Mouse (Mus musculus): ENCODE data around the gene Ggt5. TPM values are rescaled to one million over a fixed set of nuclear protein-coding genes. Genes with fewer than 3 reads are reported as not detected.

The Ggt5 gene
- polyA plus RNA-seq, 1 experiment from 2014 or later: 2.4 TPM

DNA sequence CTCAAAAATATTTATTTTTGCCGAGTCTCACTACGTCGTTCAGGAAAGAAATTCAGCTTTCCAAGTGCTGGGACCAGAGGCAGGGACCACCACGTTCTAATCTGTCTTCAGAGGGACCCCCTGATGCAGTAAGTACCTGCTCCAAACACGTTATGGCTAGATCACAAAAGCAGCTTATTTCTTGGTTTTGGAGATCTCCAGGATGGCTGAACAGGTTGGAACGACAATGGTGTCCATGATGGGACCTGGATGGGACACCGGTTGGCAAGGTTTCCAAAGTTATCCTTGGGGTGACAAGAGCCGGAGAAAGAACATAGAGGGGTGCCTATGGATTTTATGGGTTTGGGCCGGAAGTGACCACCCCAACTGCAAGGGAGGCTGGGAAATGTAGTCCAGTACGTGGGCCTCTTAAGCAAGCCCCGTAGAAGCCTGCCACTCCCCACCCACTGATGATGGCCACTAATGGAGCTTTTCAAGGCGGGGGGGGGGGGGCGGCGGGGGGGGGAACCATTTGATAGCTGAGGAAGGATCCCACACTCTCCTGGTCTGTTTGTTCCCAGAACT, 44.5 kb downstream of the Ggt5 start:
- Histone ChIP-seq H3K4me1 (replicated peaks) (no peaks in the 10 kb centered on the region), H3K27ac (no peak overlapping the region), H3K9ac (replicated peaks) (no peak overlapping the region), H3K36me3 (no peaks in the 10 kb centered on the region), H3K27me3 (no peaks in the 10 kb centered on the region), H3K4me3 (replicated peaks) (no peak overlapping the region), H3K9me3 (no peaks in the 10 kb centered on the region), H3K4me2 (replicated peaks) (no peak overlapping the region)
- 85% methylated on average over 11 of the region's 14 CpGs for WGBS
- ATAC-seq: no peak

DNA sequence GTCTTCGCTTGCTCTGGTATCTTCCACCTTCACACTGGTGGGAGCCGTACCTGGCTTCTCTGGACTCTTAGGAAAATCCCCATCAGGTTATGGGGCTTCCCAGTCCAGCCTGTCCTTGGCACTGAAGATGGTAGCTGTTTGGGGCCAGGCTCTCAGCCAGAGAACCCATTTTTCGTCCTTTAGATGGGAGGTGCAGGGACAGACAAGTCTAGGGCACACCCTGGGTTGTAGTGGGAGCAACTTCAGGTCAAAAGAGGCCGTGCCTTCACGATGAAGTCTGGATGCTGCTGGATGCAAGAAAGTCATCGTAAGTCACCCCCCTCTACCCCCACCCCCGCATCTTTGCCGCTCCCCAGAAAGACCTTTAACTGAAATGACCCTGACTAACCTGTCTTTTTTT, 45.5 kb downstream of the Ggt5 start:
- no peak overlapping the region for H3K9ac ChIP-seq (replicated peaks)
- no peak overlapping the region for H3K4me2 ChIP-seq (replicated peaks)
- H3K4me3 ChIP-seq (replicated peaks): no peak overlapping the region
- H3K4me1 ChIP-seq (replicated peaks): no peaks in the 10 kb centered on the region
- no peaks in the 10 kb centered on the region for H3K27me3 ChIP-seq
- H3K9me3 ChIP-seq: no peaks in the 10 kb centered on the region
- H3K27ac ChIP-seq: no peak overlapping the region
- 95% methylated on average over 8 of the region's 8 CpGs for WGBS
- no peak for ATAC-seq
- H3K36me3 ChIP-seq: no peaks in the 10 kb centered on the region

- H3K4me1 ChIP-seq (replicated peaks): no peaks in the 10 kb centered on the region
- H3K36me3 ChIP-seq: no peaks in the 10 kb centered on the region
- H3K4me3 ChIP-seq (replicated peaks): no peak overlapping the region
- H3K9me3 ChIP-seq: no peaks in the 10 kb centered on the region
- H3K27ac ChIP-seq: no peak overlapping the region
- no peak overlapping the region for H3K4me2 ChIP-seq (replicated peaks)
- peak; percentile 13; the same call in 1 of the 2 replicates for ATAC-seq
- H3K27me3 ChIP-seq: no peaks in the 10 kb centered on the region
- H3K9ac ChIP-seq (replicated peaks): no peak overlapping the region
- WGBS: 71% methylated on average over 14 of the region's 14 CpGs
Measured at GRCm38 (mm10) chr10:75635019-75635692, 46.0 kb downstream of the Ggt5 start.

- H3K27ac ChIP-seq: no peak overlapping the region
- no peak overlapping the region for H3K9ac ChIP-seq (replicated peaks)
- no peaks in the 10 kb centered on the region for H3K36me3 ChIP-seq
- H3K4me3 ChIP-seq (replicated peaks): no peak overlapping the region
- no peak for ATAC-seq
- H3K27me3 ChIP-seq: no peaks in the 10 kb centered on the region
- no peaks in the 10 kb centered on the region for H3K9me3 ChIP-seq
- H3K4me1 ChIP-seq (replicated peaks): no peaks in the 10 kb centered on the region
- 4% methylated on average over 9 of the region's 9 CpGs for WGBS
- H3K4me2 ChIP-seq (replicated peaks): no peak overlapping the region
Measured at GRCm38 (mm10) chr10:75635693-75636055, 46.5 kb downstream of the Ggt5 start.

GRCm38 (mm10) chr10:75636084-75636786, 47.1 kb downstream of the Ggt5 start:
- no peak for ATAC-seq
- Histone ChIP-seq H3K27ac (no peak overlapping the region), H3K9ac (replicated peaks) (no peak overlapping the region), H3K4me1 (replicated peaks) (no peaks in the 10 kb centered on the region), H3K4me2 (replicated peaks) (no peak overlapping the region), H3K36me3 (no peaks in the 10 kb centered on the region), H3K4me3 (replicated peaks) (no peak overlapping the region), H3K27me3 (no peaks in the 10 kb centered on the region), H3K9me3 (no peaks in the 10 kb centered on the region)
- 90% methylated on average over 12 of the region's 12 CpGs for WGBS

GRCm38 (mm10) chr10:75637711-75638110, 48.6 kb downstream of the Ggt5 start:
- H3K9me3 ChIP-seq: no peaks in the 10 kb centered on the region
- no peak overlapping the region for H3K4me3 ChIP-seq (replicated peaks)
- no peak overlapping the region for H3K4me2 ChIP-seq (replicated peaks)
- H3K9ac ChIP-seq (replicated peaks): no peak overlapping the region
- H3K36me3 ChIP-seq: no peaks in the 10 kb centered on the region
- H3K27me3 ChIP-seq: no peaks in the 10 kb centered on the region
- WGBS: 89% methylated on average over 11 of the region's 11 CpGs
- peaks cover under 1% of the 10 kb centered on the region; the same call in 1 of the 2 replicates for H3K4me1 ChIP-seq (replicated peaks)
- H3K27ac ChIP-seq: no peak overlapping the region
- no peak for ATAC-seq

GRCm38 (mm10) chr10:75641721-75642222, 52.6 kb downstream of the Ggt5 start:
- WGBS: 93% methylated on average over 7 of the region's 7 CpGs
- Histone ChIP-seq H3K36me3 (peaks cover 19% of the 10 kb centered on the region), H3K4me2 (replicated peaks) (no peak overlapping the region), H3K4me1 (replicated peaks) (peaks cover 19% of the 10 kb centered on the region), H3K27me3 (no peaks in the 10 kb centered on the region), H3K4me3 (replicated peaks) (no peak overlapping the region), H3K27ac (no peak overlapping the region), H3K9me3 (no peaks in the 10 kb centered on the region), H3K9ac (replicated peaks) (no peak overlapping the region)
- no peak for ATAC-seq

DNA sequence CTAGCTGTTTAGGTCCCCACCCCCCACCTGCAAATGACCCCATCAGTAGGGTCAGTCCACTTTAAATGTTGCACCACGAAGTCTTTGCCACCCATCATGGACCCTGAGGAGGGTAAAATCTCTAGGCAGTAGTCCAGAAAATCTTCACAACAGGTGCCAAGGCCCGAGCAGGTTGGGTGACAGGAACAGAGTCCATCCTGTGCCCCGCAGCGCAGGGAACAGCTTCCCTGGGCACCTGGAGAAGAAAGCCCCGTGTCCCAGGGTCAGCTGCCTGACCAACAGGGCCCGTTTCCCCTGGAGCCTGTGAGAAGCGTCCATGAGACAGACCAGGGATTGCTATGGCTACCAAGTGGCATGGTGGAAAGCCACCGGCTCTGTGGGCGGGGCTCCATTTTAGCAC, 53.3 kb downstream of the Ggt5 start:
- WGBS: 73% methylated on average over 9 of the region's 9 CpGs
- no peaks in the 10 kb centered on the region for H3K9me3 ChIP-seq
- no peak overlapping the region for H3K27ac ChIP-seq
- H3K27me3 ChIP-seq: no peaks in the 10 kb centered on the region
- H3K4me2 ChIP-seq (replicated peaks): no peak overlapping the region
- H3K4me1 ChIP-seq (replicated peaks): peaks cover 19% of the 10 kb centered on the region
- ATAC-seq: no peak
- H3K4me3 ChIP-seq (replicated peaks): no peak overlapping the region
- H3K9ac ChIP-seq (replicated peaks): no peak overlapping the region
- H3K36me3 ChIP-seq: peaks cover 25% of the 10 kb centered on the region

DNA sequence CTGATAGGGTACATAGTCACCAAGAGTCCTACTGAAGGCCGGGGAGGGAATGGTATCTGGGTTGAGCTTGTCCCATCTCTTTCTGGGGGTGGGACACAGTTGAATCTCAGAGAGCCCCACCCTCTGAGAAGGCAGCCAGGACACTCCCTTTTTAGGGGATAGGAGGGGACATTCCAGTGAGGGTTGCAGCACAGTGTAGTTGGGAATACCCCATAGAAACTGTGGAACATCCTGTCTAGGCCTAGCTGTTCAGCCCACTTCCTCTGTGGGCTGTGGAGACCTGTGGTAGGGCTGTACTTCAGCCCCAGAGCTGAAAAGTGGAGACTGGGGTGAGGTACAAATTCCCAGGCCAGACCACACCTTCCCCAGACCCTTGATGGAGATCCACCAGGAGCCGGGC, 53.8 kb downstream of the Ggt5 start:
- H3K9me3 ChIP-seq: no peaks in the 10 kb centered on the region
- no peak overlapping the region for H3K4me3 ChIP-seq (replicated peaks)
- no peak overlapping the region for H3K9ac ChIP-seq (replicated peaks)
- no peaks in the 10 kb centered on the region for H3K27me3 ChIP-seq
- no peak overlapping the region for H3K27ac ChIP-seq
- 91% methylated on average over 2 of the region's 2 CpGs for WGBS
- H3K4me1 ChIP-seq (replicated peaks): peaks cover 19% of the 10 kb centered on the region
- H3K36me3 ChIP-seq: peaks cover 29% of the 10 kb centered on the region
- no peak overlapping the region for H3K4me2 ChIP-seq (replicated peaks)
- peak; percentile 15; the same call in 1 of the 2 replicates for ATAC-seq

DNA sequence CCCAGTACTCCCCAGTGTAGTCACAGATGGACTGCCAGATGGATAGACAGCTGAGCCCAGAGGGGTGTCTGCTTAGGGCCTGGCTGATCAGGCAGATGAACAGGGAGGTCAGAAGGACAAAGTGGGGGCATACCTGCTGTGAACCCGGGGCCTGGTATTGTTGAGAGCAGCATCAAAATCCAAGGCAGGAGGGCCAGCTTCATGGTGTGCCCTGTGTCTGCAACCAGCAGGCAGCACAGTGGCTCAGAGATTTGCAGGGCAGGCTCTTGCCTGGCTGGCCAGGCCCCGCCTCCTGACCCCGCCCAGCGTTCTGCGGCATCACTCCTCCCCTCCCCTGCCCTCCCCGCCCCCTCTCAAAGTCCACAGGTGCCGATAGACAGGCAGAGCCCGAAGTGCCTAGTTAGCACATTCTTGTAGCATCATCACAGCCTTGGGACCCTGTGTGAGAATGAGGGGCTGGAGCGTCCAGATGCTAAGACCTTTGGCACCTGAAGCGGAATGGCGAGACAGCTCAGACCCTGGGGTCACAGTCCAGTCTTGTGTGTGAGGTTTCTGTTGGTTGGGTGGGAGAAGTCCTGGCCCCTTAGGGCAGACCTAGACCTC, 54.7 kb downstream of the Ggt5 start, which contains the start of gene Susd2:
Gene Susd2 (minus strand): TSS at position 268 of the 603 bp plus-strand sequence.
- H3K4me2 ChIP-seq (replicated peaks): peak within 1 kb of the TSS; percentile 33
- peak; percentile 78 for ATAC-seq
- H3K9me3 ChIP-seq: no peaks in the 10 kb centered on the region
- H3K27ac ChIP-seq: peak within 1 kb of the TSS; percentile 47; the same call in 1 of the 2 replicates
- H3K4me3 ChIP-seq (replicated peaks): no peak within 1 kb of the TSS
- no peaks in the 10 kb centered on the region for H3K27me3 ChIP-seq
- H3K4me1 ChIP-seq (replicated peaks): peaks cover 19% of the 10 kb centered on the region
- H3K9ac ChIP-seq (replicated peaks): 0 out of 2 replicates have a peak within 1 kb of the TSS, but pooled peaks have one; percentile 39
- 2% methylated on average over 10 of the region's 11 CpGs for WGBS
- H3K36me3 ChIP-seq: peaks cover 39% of the 10 kb centered on the region

DNA sequence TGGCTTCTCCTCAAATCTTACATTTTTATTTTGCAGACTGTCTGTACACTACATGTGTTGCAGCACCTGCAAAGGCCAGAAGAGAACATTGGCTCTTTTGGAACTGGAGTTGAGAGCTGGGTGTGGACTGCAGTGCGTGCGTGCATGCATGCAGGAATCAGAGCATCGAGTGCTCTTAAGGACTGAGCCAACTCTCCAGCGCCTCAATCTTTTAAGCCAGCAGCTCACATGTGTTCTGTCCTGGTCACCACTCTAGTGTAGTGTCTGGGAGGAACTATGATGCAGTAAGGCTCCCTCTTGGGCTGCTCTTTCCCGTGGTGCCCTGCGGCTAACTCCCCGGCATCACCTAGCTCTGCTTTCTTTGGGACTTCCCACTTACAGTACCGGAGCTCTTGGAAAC, 56.5 kb downstream of the Ggt5 start:
- Histone ChIP-seq H3K4me2 (replicated peaks) (no peak overlapping the region), H3K4me3 (replicated peaks) (no peak overlapping the region), H3K36me3 (peaks cover 57% of the 10 kb centered on the region), H3K27me3 (no peaks in the 10 kb centered on the region), H3K9me3 (no peaks in the 10 kb centered on the region), H3K4me1 (replicated peaks) (peaks cover 19% of the 10 kb centered on the region), H3K9ac (replicated peaks) (no peak overlapping the region), H3K27ac (no peak overlapping the region)
- WGBS: 96% methylated on average over 8 of the region's 8 CpGs
- no peak for ATAC-seq

- H3K36me3 ChIP-seq: peaks cover 65% of the 10 kb centered on the region
- H3K9ac ChIP-seq (replicated peaks): no peak overlapping the region
- no peak for ATAC-seq
- H3K4me3 ChIP-seq (replicated peaks): no peak overlapping the region
- H3K27ac ChIP-seq: no peak overlapping the region
- H3K27me3 ChIP-seq: no peaks in the 10 kb centered on the region
- H3K9me3 ChIP-seq: no peaks in the 10 kb centered on the region
- 94% methylated on average over 6 of the region's 6 CpGs for WGBS
- no peak overlapping the region for H3K4me2 ChIP-seq (replicated peaks)
- peaks cover 19% of the 10 kb centered on the region for H3K4me1 ChIP-seq (replicated peaks)
Measured at GRCm38 (mm10) chr10:75646406-75646805, 57.3 kb downstream of the Ggt5 start.
